9 mouse cellular contexts compared by ENCODE assay signal in genomic region chr2:26643942-26644341, GRCm38 (mm10). TPM values are rescaled to one million over a fixed set of nuclear protein-coding genes. Genes with fewer than 3 reads are reported as not detected.
DNase-seq lines count a peak whose midpoint lies in the region; ATAC-seq and TF ChIP-seq lines count a peak whose summit lies in the region.
"Had no signal": no experiment of that assay in that cellular context is flagged by ENCODE, and none has a peak within 500 bp of the region (broad histone marks: within the 10 kb centered on the region; RNA-seq: fewer than 3 reads in every experiment).

No protein-coding gene starts in this region.

- no peak overlapping the region for H3K4me2 ChIP-seq in midbrain, embryonic 14.5 days (ENCODE audit: low read length)
- H3K4me2 ChIP-seq in midbrain, embryonic 16.5 days (ENCODE audit: low read length): no peak overlapping the region
- H3K4me2 ChIP-seq: heart, embryonic 13.5 days had no signal

- no peak overlapping the region for H3K4me3 ChIP-seq in cerebellum, adult 2 months (replicated peaks; ENCODE audit: insufficient read depth, low read depth, low read length)
- H3K4me3 ChIP-seq in midbrain, embryonic 14.5 days (replicated peaks; ENCODE audit: low read depth, low read length): no peak overlapping the region
- no peak overlapping the region for H3K4me3 ChIP-seq in midbrain, embryonic 16.5 days (ENCODE audit: low read depth, low read length)
- no peak overlapping the region for H3K4me3 ChIP-seq in forebrain, embryonic 10.5 days
- H3K4me3 ChIP-seq: heart, embryonic 13.5 days had no signal

- WGBS in cerebellum, adult 2 months: 72% methylated on average over 2 of the region's 2 CpGs
- 73% methylated on average over 2 of the region's 2 CpGs for WGBS in midbrain, embryonic 14.5 days
- 54% methylated on average over 2 of the region's 2 CpGs for WGBS in midbrain, embryonic 16.5 days
- WGBS in forebrain, embryonic 10.5 days: 79% methylated on average over 2 of the region's 2 CpGs

- no peak for TF ChIP-seq POLR2A in cerebellum, adult 2 months (IDR thresholded peaks at IDR 0.05; ENCODE audit: borderline replicate concordance, insufficient read depth, low read length)

- DNase-seq in cerebellum, adult 2 months: no peak
- no peak for DNase-seq in cerebellum, adult 8-10 months
- DNase-seq in midbrain, embryonic 14.5 days: peak; percentile 66
- DNase-seq in kidney, postnatal 10 days: peak; percentile 44
- no peak for DNase-seq in frontal cortex, postnatal 14 days (ENCODE audit: low spot score in 2 of 2)
- DNase-seq in forebrain, embryonic 10.5 days (ENCODE audit: extremely low spot score, low spot score): no peak

- no peak overlapping the region for H3K9ac ChIP-seq in midbrain, embryonic 14.5 days (replicated peaks; ENCODE audit: low read length)
- no peak overlapping the region for H3K9ac ChIP-seq in midbrain, embryonic 16.5 days (ENCODE audit: low read depth, low read length)
- H3K9ac ChIP-seq: heart, embryonic 13.5 days had no signal

- no peaks in the 10 kb centered on the region for H3K9me3 ChIP-seq in midbrain, embryonic 14.5 days (ENCODE audit: control insufficient read depth, low read length)
- H3K9me3 ChIP-seq in midbrain, embryonic 16.5 days (replicated peaks; ENCODE audit: control insufficient read depth, low read length, poor library complexity, severe bottlenecking): no peaks in the 10 kb centered on the region
- no peaks in the 10 kb centered on the region for H3K9me3 ChIP-seq in forebrain, embryonic 10.5 days
- H3K9me3 ChIP-seq: heart, embryonic 13.5 days had no signal

- H3K27ac ChIP-seq in cerebellum, adult 2 months (ENCODE audit: insufficient read depth, low read length): no peak overlapping the region
- H3K27ac ChIP-seq in midbrain, embryonic 14.5 days (replicated peaks; ENCODE audit: low read depth, low read length): no peak overlapping the region
- H3K27ac ChIP-seq in midbrain, embryonic 16.5 days (ENCODE audit: low read length): no peak overlapping the region
- no peak overlapping the region for H3K27ac ChIP-seq in forebrain, embryonic 10.5 days
- H3K27ac ChIP-seq: heart, embryonic 13.5 days had no signal

- peaks cover 3% of the 10 kb centered on the region for H3K4me1 ChIP-seq in cerebellum, adult 2 months (ENCODE audit: control insufficient read depth, insufficient read depth, low read length)
- peaks cover 2% of the 10 kb centered on the region for H3K4me1 ChIP-seq in midbrain, embryonic 14.5 days (ENCODE audit: control insufficient read depth, insufficient read depth, low read length)
- H3K4me1 ChIP-seq in midbrain, embryonic 16.5 days (ENCODE audit: control insufficient read depth, insufficient read depth, low read length): peaks cover 5% of the 10 kb centered on the region
- H3K4me1 ChIP-seq in forebrain, embryonic 10.5 days: peaks cover 12% of the 10 kb centered on the region

- H3K27me3 ChIP-seq in cerebellum, adult 2 months (ENCODE audit: control insufficient read depth, insufficient read depth, low read length): no peaks in the 10 kb centered on the region
- no peaks in the 10 kb centered on the region for H3K27me3 ChIP-seq in midbrain, embryonic 14.5 days (ENCODE audit: control insufficient read depth, insufficient read depth, low read length)
- no peaks in the 10 kb centered on the region for H3K27me3 ChIP-seq in midbrain, embryonic 16.5 days (ENCODE audit: control insufficient read depth, insufficient read depth, low read depth, low read length)
- no peaks in the 10 kb centered on the region for H3K27me3 ChIP-seq in forebrain, embryonic 10.5 days (ENCODE audit: poor library complexity, severe bottlenecking)
- H3K27me3 ChIP-seq: heart, embryonic 13.5 days had no signal

- no peak for ATAC-seq in midbrain, embryonic 14.5 days (ENCODE audit: low FRiP score, low TSS enrichment)
- no peak for ATAC-seq in midbrain, embryonic 16.5 days
- peak; percentile 22; the same call in 1 of the 2 replicates for ATAC-seq in neutrophil, adult 5-6 weeks (ENCODE audit: extremely low read depth, insufficient number of reproducible peaks, low FRiP score, poor library complexity, severe bottlenecking)

- H3K36me3 ChIP-seq in midbrain, embryonic 14.5 days (ENCODE audit: control insufficient read depth, insufficient read depth, low read length): no peaks in the 10 kb centered on the region; the same call in 1 of the 2 replicates
- H3K36me3 ChIP-seq in midbrain, embryonic 16.5 days (ENCODE audit: control insufficient read depth, insufficient read depth, low read length): no peaks in the 10 kb centered on the region
- peaks cover 3% of the 10 kb centered on the region for H3K36me3 ChIP-seq in forebrain, embryonic 10.5 days (replicated peaks)
- H3K36me3 ChIP-seq: heart, embryonic 13.5 days had no signal

- TF ChIP-seq CTCF in cerebellum, adult 2 months (IDR thresholded peaks at IDR 0.05; ENCODE audit: borderline replicate concordance, insufficient read depth, low read depth, low read length): peak; percentile 16; the same call in 1 of the 2 replicates

RNA-seq across cellular contexts. Expression of gene Fam69b, which starts 15.7 kb away (rescaled TPM):
- 147 and 155 TPM in 2 replicates for polyA plus RNA-seq in cerebellum, adult 2 months (2012; rRNA removed)
- 123 and 160 TPM in 2 replicates for polyA plus RNA-seq in midbrain, embryonic 14.5 days (2014; fragmentation: Nextera tagmentation; extraction: Ambion mirVana)
- 153 and 155 TPM in 2 replicates for polyA plus RNA-seq in midbrain, embryonic 16.5 days (2015; fragmentation: Nextera tagmentation; extraction: Ambion mirVana)
- total RNA-seq in neutrophil, adult 5-6 weeks (2017): not detected in 2 replicates
- polyA plus RNA-seq in forebrain, embryonic 10.5 days (2016; fragmentation: Nextera tagmentation; extraction: Ambion mirVana): 44.1 and 49.4 TPM in 2 replicates

RNA-seq across cellular contexts. Expression of gene Lcn4, which starts 27.1 kb away (rescaled TPM):
- polyA plus RNA-seq in cerebellum, adult 2 months (2012; rRNA removed): not detected in 2 replicates
- not detected in 2 replicates for polyA plus RNA-seq in midbrain, embryonic 14.5 days (2014; fragmentation: Nextera tagmentation; extraction: Ambion mirVana)
- polyA plus RNA-seq in midbrain, embryonic 16.5 days (2015; fragmentation: Nextera tagmentation; extraction: Ambion mirVana): not detected in 2 replicates
- 1.2 and 1.7 TPM in 2 replicates for total RNA-seq in neutrophil, adult 5-6 weeks (2017)
- polyA plus RNA-seq in forebrain, embryonic 10.5 days (2016; fragmentation: Nextera tagmentation; extraction: Ambion mirVana): not detected in 2 replicates
- polyA plus RNA-seq: heart, embryonic 13.5 days had no signal

RNA-seq across cellular contexts. Expression of gene Agpat2, which starts 39.7 kb away (rescaled TPM):
- polyA plus RNA-seq in cerebellum, adult 2 months (2012; rRNA removed): 2.1 and 2.6 TPM in 2 replicates
- polyA plus RNA-seq in midbrain, embryonic 14.5 days (2014; fragmentation: Nextera tagmentation; extraction: Ambion mirVana): 1.8 and 3.8 TPM in 2 replicates
- polyA plus RNA-seq in midbrain, embryonic 16.5 days (2015; fragmentation: Nextera tagmentation; extraction: Ambion mirVana): 4.0 and 4.1 TPM in 2 replicates
- 40.4 and 43.6 TPM in 2 replicates for total RNA-seq in neutrophil, adult 5-6 weeks (2017)
- polyA plus RNA-seq in forebrain, embryonic 10.5 days (2016; fragmentation: Nextera tagmentation; extraction: Ambion mirVana): 10.1 and 10.2 TPM in 2 replicates

RNA-seq across cellular contexts. Expression of gene Gm20532, which starts 57.5 kb away (rescaled TPM):
- not detected in 2 replicates for polyA plus RNA-seq in cerebellum, adult 2 months (2012; rRNA removed)
- not detected in 2 replicates for polyA plus RNA-seq in midbrain, embryonic 14.5 days (2014; fragmentation: Nextera tagmentation; extraction: Ambion mirVana)
- polyA plus RNA-seq in midbrain, embryonic 16.5 days (2015; fragmentation: Nextera tagmentation; extraction: Ambion mirVana): 0.30 TPM in 1 of 2 replicates, not detected in the other
- total RNA-seq in neutrophil, adult 5-6 weeks (2017): not detected in 2 replicates
- not detected in 2 replicates for polyA plus RNA-seq in forebrain, embryonic 10.5 days (2016; fragmentation: Nextera tagmentation; extraction: Ambion mirVana)
- polyA plus RNA-seq: heart, embryonic 13.5 days had no signal

Comparison
In these comparisons a context has a peak if more than half of its experiments do, and no peak if none do; other contexts are left out.
1. DNase-seq: peak in midbrain, embryonic 14.5 days (single experiment) and kidney, postnatal 10 days (single experiment); none in cerebellum, adult 2 months (0 of 2), cerebellum, adult 8-10 months (single experiment), frontal cortex, postnatal 14 days (0 of 2) and forebrain, embryonic 10.5 days (single experiment).